Mouse (Mus musculus) cerebellum, adult 8-10 months (tissue): ENCODE measurements around the gene Rnf26.
"Not testable (repeated sequence)": the region's sequence is repeated elsewhere in the genome, so short reads cannot be mapped to it uniquely, and the experiment has no call there.

Experiments
- DNase-seq: peaks from one replicate; pipeline ENCODE4 v3.0.0; 2022

The Rnf26 gene

GRCm38 (mm10) chr9:44124317-44124716 lies 11.0 kb upstream of the Rnf26 start:
- DNase-seq = no peak

- no peak for DNase-seq
Measured at GRCm38 (mm10) chr9:44119948-44120465, 6.7 kb upstream of the Rnf26 start.

- no peak for DNase-seq
Measured at GRCm38 (mm10) chr9:44119011-44119410, 5.7 kb upstream of the Rnf26 start.

DNA sequence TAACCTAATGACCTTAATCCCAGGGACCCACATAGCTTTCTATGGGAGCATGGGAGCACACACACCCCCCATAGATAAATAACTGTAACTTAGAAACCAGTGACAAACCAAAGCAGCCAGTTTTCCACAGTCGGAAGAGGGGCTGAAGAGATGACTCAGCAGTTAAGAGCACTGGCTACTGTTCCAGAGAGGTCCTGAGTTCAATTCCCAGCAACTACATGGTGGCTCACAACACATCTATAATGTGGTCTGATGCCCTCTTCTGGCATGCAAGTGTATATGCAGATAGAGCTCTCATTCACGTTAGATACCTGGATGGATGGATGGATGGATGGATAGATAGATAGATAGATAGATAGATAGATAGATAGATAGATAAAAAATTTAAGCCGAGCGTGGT lies 2.9 kb upstream of the Rnf26 start:
- DNase-seq = no peak

DNA sequence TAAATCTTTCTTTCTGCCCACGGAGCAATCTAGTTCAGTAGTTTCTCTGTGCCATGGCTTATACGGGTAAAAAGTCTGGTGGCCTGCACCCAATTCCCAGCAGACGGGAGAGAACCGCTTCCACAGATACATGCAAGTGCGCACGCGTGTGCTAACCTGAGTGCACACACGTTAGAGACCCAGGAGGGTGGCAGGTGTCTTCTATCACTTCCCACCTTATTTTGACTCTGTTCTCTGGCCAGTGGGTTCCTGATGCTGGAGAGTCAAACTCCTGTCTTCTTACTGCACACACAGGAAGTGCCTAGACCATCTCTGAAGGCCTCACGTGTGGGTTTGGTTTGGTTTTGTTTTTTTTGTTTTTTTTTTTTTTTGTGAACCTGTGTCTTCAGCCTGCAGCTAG lies 2.3 kb upstream of the Rnf26 start:
- DNase-seq = no peak

DNA sequence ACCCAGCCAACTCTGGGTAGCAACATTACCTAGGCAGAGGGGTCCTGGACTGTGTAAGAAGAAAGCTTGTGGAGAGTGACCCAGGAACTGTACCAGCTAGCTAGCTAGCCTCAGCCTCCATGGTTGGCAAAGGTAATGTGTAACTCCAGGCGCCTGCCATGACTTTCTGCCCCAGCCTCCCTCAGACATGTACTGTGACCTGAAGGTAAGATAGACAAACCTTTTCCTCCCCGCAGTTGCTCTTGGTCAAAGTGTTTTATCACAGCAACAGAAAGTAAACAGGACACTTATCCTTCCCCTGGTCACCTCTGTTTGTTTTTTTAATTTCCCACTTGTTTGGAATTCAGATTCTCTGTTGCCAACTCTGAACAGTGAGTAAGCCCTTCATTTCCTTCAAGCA lies 1.1 kb upstream of the Rnf26 start:
- no peak for DNase-seq

GRCm38 (mm10) chr9:44111909-44112308 lies 1.4 kb downstream of the Rnf26 start:
- DNase-seq = not testable (repeated sequence)

DNA sequence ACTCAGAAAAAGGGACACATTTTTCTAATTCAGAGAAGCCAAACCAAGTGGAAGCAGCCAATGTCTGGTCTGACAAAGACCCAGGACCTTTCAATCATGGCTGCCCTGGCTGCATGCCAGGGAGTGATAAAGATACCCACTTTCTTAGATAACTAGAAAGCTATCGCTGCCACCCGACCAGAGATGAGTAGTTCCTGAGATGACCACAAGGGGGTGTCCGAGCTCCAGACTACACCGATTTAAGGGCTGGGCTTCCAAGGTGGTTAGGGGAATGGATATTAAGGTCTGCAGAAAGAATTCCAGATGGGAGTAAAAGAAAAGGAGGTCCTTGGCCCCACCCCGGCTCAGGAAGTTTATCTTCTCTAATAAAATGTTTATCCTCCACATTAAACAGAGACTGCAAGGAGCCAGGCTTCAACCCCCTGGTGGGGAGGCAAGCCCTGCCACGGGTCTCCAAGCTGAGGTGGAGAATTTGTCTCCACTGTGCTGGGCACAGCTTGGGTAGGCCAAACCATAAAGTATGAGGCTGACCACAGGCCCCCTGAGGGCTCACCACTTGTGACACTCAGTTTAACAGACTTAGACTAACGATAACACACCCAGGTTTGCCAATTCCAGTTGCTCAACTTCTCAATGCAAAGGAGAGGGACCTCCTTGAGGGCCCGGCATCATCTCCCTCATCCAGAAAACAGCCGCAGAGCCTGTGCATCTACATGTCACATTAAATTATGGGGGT lies 3.8 kb downstream of the Rnf26 start:
- DNase-seq = peak; percentile 82

DNA sequence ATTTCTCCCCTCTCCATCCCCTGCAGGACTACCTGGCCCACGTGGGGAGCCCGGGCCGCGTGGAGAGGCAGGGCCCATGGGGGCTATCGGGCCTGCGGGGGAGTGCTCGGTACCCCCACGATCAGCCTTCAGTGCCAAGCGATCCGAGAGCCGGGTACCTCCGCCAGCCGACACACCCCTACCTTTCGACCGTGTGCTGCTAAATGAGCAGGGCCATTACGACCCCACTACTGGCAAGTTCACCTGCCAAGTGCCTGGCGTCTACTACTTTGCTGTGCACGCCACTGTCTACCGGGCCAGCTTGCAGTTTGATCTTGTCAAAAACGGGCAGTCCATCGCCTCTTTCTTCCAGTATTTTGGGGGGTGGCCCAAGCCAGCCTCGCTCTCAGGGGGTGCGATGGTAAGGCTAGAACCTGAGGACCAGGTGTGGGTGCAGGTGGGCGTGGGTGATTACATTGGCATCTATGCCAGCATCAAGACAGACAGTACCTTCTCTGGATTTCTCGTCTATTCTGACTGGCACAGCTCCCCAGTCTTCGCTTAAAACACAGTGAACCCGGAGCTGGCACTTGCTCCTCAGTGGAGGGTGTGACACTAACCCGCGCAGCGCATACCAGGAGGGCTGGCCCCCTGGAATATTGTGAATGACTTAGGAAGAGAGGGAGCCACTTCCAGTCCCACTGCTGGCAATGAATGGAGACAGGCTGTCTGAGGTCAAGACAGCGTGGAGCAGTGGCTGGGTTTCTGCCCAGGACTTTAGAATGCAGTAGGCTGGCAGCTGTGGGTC lies 4.9 kb downstream of the Rnf26 start:
- no peak for DNase-seq

- DNase-seq = no peak
Measured at GRCm38 (mm10) chr9:44107557-44108179, 5.6 kb downstream of the Rnf26 start.

GRCm38 (mm10) chr9:44107110-44107509 lies 6.2 kb downstream of the Rnf26 start, which contains the start of gene C1qtnf5:
Gene C1qtnf5, plus strand, starts transcription at chr9:44107245.
- DNase-seq = peak; percentile 65

- DNase-seq = no peak
Measured at GRCm38 (mm10) chr9:44106596-44106995, 6.7 kb downstream of the Rnf26 start.

- DNase-seq = no peak
Measured at GRCm38 (mm10) chr9:44106182-44106581, 7.1 kb downstream of the Rnf26 start.

DNA sequence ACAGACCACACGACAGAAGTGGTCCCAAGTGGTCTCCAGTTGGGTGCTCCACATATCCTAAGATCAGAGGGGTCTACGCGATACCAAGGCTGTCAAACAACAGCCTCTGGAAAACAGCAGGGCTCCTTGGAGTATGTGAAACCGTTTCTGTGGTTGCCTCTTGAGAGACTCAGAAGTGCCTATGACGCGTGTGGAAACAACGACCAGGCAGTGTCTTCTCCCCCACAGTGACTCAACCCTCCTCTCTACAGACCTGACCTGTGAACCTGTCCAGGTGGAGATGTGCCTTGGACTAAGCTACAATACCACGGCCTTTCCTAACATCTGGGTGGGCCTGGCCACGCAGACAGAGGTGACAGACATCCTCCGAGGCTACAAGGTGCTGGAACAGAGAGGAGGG lies 7.5 kb downstream of the Rnf26 start:
- DNase-seq = no peak

DNA sequence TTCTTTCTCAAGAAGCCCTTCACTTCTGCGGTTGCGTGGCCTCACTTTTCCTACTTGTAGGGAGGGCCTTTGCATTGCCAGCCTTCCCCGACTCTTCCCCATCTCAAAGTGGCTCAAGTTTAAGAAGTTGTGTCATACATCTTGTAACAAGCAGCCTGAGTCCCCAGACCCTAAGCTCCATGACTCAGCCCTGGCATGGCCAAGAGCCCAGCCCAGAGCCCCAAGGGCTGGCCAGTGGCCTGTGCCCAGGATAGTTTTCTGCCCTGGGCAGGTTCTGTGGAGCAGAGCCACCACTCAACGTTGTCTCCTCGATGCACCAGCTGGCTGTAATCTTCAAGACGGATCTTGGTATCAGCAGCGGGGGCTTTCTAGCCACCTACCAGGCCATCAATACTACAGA lies 8.4 kb downstream of the Rnf26 start:
- DNase-seq = no peak

DNA sequence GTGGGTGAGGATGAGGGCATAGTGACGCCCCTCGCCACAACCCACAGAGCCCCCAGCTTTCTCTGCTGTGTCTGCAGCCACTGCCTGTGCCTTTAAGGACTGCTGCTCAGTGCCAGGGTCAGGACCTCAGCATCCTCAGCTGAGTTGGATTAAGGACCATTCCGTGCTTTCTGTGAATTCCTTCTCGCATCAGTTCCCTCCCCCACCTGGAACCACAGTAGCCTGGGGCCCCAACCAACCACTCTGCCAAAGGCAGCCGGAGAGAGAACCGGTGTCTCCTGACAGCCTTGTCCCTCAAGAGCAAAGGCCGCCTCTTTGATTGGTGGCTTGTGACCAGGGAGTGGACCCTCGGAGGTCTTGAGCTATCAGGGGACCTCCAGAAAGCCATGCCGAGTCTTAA lies 11.8 kb downstream of the Rnf26 start, which contains the start of gene Mfrp:
TSS of gene Mfrp (plus strand) at position 240 of the 400 bp plus-strand sequence.
- no peak for DNase-seq

DNA sequence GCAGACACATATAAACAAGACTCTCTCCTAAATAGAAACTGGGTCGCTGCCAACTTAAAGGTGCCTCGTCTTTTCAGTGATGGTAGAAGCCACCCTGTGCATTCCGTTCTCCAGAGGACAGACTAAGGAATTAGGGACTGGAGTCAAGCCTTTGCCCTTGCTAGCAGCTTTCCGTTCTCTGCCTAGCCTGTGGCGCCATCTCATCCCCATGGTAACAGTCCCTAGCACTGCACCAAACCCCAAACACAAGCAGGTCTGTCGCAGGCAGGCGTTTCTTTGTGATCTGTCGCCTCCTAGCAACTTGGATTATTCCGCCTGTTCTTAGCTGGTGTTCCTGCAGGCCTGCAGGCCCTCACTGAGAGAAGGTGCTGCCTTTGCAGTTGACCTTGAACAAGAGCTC lies 16.8 kb downstream of the Rnf26 start:
- no peak for DNase-seq

- no peak for DNase-seq
Measured at GRCm38 (mm10) chr9:44095781-44096180, 17.5 kb downstream of the Rnf26 start.

- no peak for DNase-seq
Measured at GRCm38 (mm10) chr9:44094737-44095136, 18.6 kb downstream of the Rnf26 start.

DNA sequence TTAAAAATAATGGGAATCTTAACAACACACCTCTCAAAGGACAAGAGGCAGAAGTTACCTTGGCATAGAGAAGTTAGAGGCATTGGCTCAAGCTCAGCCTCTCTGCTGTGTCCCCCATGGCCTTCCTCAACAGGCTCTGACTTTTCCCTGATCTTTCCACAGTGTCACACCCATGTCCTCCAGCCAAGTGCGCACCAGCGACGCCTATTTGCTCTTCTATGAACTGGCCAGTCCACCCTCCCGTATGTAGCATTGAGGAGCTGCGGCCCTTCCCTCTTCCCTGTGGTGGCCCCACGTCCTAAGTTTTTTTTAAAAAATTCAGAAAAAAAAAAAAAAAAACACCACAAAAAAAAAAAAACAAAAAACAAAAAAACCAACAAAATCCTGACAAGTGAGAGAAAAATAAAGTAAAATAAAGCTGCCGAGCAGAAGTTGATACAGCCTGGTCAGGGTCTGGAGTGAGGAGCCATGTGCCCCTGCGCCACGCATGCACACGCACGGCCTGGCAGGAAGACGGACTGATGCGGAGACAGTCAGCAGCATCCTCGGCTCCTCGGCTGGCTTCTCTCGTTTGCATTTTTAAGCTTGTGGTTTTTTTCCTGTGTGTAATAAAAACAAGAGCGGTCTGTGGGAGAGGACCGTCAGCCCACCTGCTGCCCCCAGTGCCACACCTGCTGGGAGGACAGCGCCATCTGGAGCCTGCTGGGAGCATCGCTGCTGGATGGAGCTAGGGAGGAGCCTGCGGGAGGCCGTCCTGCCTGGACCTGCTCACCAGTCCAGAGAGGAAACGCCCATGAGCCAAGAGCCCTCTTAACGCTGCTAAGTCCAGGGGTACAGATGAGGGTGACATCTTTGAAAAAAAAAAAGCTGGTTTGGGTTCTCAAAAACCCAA lies 19.5 kb downstream of the Rnf26 start:
- peak; percentile 88 for DNase-seq

- no peak for DNase-seq
Measured at GRCm38 (mm10) chr9:44088877-44089608, 24.3 kb downstream of the Rnf26 start.
